ENCODE assay signal across 27 mouse cellular contexts in the genomic region with DNA sequence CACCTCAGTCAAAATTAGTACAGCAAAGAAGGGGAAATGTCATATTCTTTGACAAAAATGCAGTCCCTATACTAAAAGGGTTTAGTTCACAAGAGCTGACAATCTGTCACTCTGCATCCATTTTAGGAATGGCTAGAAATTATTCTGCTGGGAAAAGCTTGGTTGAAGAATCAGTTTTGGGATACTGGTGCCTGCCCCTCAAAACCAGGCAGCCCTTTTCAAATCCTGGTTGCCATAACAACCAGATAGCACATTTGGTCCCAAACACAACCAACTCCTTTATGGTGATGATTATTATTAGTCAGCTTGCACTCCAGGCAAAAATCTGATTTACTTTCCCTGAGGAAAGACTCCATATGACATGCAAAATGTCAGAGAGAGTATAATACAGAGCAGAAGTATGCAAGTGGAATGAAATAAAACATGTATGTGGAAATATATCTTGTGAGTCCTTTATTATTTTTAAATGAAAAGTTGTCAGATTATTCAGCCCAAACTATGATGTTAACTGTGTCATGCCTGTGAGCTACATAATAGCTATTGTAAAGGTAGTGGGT.
DNase-seq lines count a peak whose midpoint lies in the region; ATAC-seq and TF ChIP-seq lines count a peak whose summit lies in the region.
"Had no signal": no experiment of that assay in that cellular context is flagged by ENCODE, and none has a peak within 500 bp of the region (broad histone marks: within the 10 kb centered on the region; RNA-seq: fewer than 3 reads in every experiment).

No protein-coding gene starts in this region.

- no peaks in the 10 kb centered on the region for H3K4me1 ChIP-seq in midbrain, postnatal 0 days (ENCODE audit: insufficient read depth, low read length)
- no peaks in the 10 kb centered on the region for H3K4me1 ChIP-seq in neural tube, embryonic 15.5 days
- H3K4me1 ChIP-seq: embryonic facial prominence, embryonic 13.5 days; hindbrain, embryonic 12.5 days; limb, embryonic 12.5 days; midbrain, embryonic 12.5 days had no signal

- H3K27ac ChIP-seq in layer of hippocampus, adult 2 months = peak overlapping the region; percentile 66
- H3K27ac ChIP-seq in midbrain, postnatal 0 days (ENCODE audit: low read depth, low read length) = no peak overlapping the region
- H3K27ac ChIP-seq in neural tube, embryonic 15.5 days (replicated peaks) = no peak overlapping the region
- H3K27ac ChIP-seq: embryonic facial prominence, embryonic 13.5 days; hindbrain, embryonic 12.5 days; kidney, postnatal 0 days; limb, embryonic 12.5 days; midbrain, embryonic 12.5 days; stomach, postnatal 0 days had no signal

- no peak overlapping the region for H3K4me3 ChIP-seq in layer of hippocampus, adult 2 months
- no peak overlapping the region for H3K4me3 ChIP-seq in midbrain, postnatal 0 days (ENCODE audit: low read depth, low read length)
- no peak overlapping the region for H3K4me3 ChIP-seq in neural tube, embryonic 15.5 days (replicated peaks)
- H3K4me3 ChIP-seq: embryonic facial prominence, embryonic 13.5 days; erythroblast, embryonic 14.5 days; hindbrain, embryonic 12.5 days; limb, embryonic 12.5 days; midbrain, embryonic 12.5 days had no signal

- no peaks in the 10 kb centered on the region for H3K9me3 ChIP-seq in midbrain, postnatal 0 days (ENCODE audit: low read length)
- no peaks in the 10 kb centered on the region for H3K9me3 ChIP-seq in neural tube, embryonic 15.5 days (replicated peaks)
- H3K9me3 ChIP-seq: embryonic facial prominence, embryonic 13.5 days; G1E; hindbrain, embryonic 12.5 days; limb, embryonic 12.5 days; midbrain, embryonic 12.5 days had no signal

- TF ChIP-seq POLR2A in brain, embryonic 14.5 days (IDR thresholded peaks at IDR 0.05; ENCODE audit: borderline replicate concordance, extremely low read depth, insufficient read depth, insufficient read length, poor library complexity, severe bottlenecking) = no peak

- no peak for TF ChIP-seq CTCF in brain, embryonic 14.5 days (IDR thresholded peaks at IDR 0.05; ENCODE audit: borderline replicate concordance, extremely low read depth, insufficient read depth, insufficient read length)
- no peak for TF ChIP-seq CTCF in layer of hippocampus, adult 2 months (conservative IDR thresholded peaks at IDR 0.05)
- TF ChIP-seq CTCF in midbrain, postnatal 0 days (IDR thresholded peaks at IDR 0.05) = no peak

- ATAC-seq in midbrain, postnatal 0 days (ENCODE audit: low FRiP score) = peak; percentile 65; the same call in 1 of the 2 replicates
- ATAC-seq in neural tube, embryonic 15.5 days (ENCODE audit: low FRiP score) = no peak
- ATAC-seq: inflammation-experienced regulatory T-cells, adult 6 months; liver, postnatal 0 days; Patski had no signal

- no peaks in the 10 kb centered on the region for H3K36me3 ChIP-seq in midbrain, postnatal 0 days (ENCODE audit: insufficient read depth, low read length)
- H3K36me3 ChIP-seq in neural tube, embryonic 15.5 days = no peaks in the 10 kb centered on the region
- H3K36me3 ChIP-seq: embryonic facial prominence, embryonic 13.5 days; G1E; hindbrain, embryonic 12.5 days; limb, embryonic 12.5 days; midbrain, embryonic 12.5 days had no signal

- no peak overlapping the region for H3K4me2 ChIP-seq in midbrain, postnatal 0 days (ENCODE audit: low read depth, low read length, poor library complexity, severe bottlenecking)
- H3K4me2 ChIP-seq in neural tube, embryonic 15.5 days = no peak overlapping the region
- H3K4me2 ChIP-seq: embryonic facial prominence, embryonic 13.5 days; hindbrain, embryonic 12.5 days; limb, embryonic 12.5 days; liver, embryonic 11.5 days; midbrain, embryonic 12.5 days had no signal

- no peaks in the 10 kb centered on the region for H3K27me3 ChIP-seq in midbrain, postnatal 0 days (ENCODE audit: insufficient read depth, low read length)
- H3K27me3 ChIP-seq in neural tube, embryonic 15.5 days (replicated peaks) = no peaks in the 10 kb centered on the region
- H3K27me3 ChIP-seq: CH12.LX; embryonic facial prominence, embryonic 13.5 days; hindbrain, embryonic 12.5 days; limb, embryonic 12.5 days; midbrain, embryonic 12.5 days; Patski had no signal

- DNase-seq in layer of hippocampus, adult 11-12 months (ENCODE audit: low spot score) = peak; percentile 4
- DNase-seq in layer of hippocampus, postnatal 25 days (ENCODE audit: extremely low spot score in 1 of 2, low spot score in 1 of 2) = no peak
- DNase-seq in brain, embryonic 14.5 days (ENCODE audit: low read depth) = peak; percentile 50
- peak; percentile 17 to 32 for DNase-seq in layer of hippocampus, adult 2 months (ENCODE audit: low spot score in 2 of 2)
- peak; percentile 26 for DNase-seq in midbrain, postnatal 0 days (ENCODE audit: low spot score)
- no peak for DNase-seq in cerebellum, postnatal 36 days
- DNase-seq: B cell, adult 2 months; cerebellum, adult 2 months; cerebellum, postnatal 25 days; embryo, embryonic 11 days; gastrocnemius, postnatal 36 days; kidney, adult 2 months; liver, postnatal 0 days; lung, postnatal 10 days had no signal

- no peak overlapping the region for H3K9ac ChIP-seq in midbrain, postnatal 0 days (replicated peaks; ENCODE audit: low read length, poor library complexity, severe bottlenecking)
- H3K9ac ChIP-seq in neural tube, embryonic 15.5 days (replicated peaks) = no peak overlapping the region
- H3K9ac ChIP-seq: embryonic facial prominence, embryonic 13.5 days; hindbrain, embryonic 12.5 days; limb, embryonic 12.5 days; liver, postnatal 0 days; midbrain, embryonic 12.5 days had no signal

Comparison
In these comparisons a context has a peak if more than half of its experiments do, and no peak if none do; other contexts are left out.
1. DNase-seq: peak in layer of hippocampus, adult 11-12 months (single experiment), brain, embryonic 14.5 days (single experiment), layer of hippocampus, adult 2 months (2 of 2) and midbrain, postnatal 0 days (single experiment); none in layer of hippocampus, postnatal 25 days (0 of 2) and cerebellum, postnatal 36 days (0 of 2).